Mouse (Mus musculus): ENCODE data around the gene Gm11938.

The Gm11938 gene

DNA sequence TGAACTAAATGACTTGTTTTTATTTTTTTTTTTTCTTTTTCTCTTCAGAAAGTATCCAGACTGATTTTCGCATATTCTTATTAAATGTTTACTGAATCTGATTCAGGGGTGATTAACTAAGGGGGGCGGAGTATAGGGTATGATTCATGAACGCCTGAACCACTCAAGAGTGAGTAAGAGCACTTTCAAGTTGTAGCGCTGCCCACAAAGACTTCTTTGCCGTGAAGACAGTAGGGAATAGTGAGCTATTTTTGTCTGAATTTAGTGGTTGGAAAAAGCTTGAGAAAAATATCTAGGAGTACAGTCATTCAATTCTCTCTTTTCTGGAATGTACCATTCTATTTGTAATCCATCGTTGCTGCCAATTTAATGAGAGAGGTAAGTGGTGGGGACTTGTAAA is 21.5 kb downstream of the Gm11938 start:
- in situ Hi-C loops (cut with MboI; ENCODE audit: low pct_unique_long_range_greater_than_20kb in 1 of 2, low sequenced_read_pairs in 2 of 2, unreplicated experiment in 1 of 2), result no loop called here

DNA sequence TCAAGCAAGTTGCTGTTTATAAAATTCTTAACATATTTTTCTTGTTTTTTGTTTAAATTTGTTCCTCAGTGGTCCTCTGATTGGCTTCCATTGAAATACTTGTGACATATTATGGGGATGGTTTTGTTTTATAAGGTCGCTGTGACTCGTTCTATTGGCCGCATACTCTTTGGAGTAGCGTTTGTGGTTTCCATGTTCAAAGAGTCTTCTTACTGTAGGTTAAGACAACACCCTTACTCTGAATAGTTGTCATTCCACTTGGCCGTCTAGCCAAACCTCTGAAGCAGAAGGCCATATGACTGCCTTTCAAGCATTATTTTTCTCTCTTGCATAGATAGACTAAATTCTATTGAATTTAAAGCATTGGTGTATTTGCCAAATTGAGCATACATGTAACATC is 22.1 kb downstream of the Gm11938 start:
- in situ Hi-C loops (cut with MboI; ENCODE audit: low pct_unique_long_range_greater_than_20kb in 1 of 2, low sequenced_read_pairs in 2 of 2, unreplicated experiment in 1 of 2), result no loop called here

GRCm38 (mm10) chr11:99580636-99581035 is 22.5 kb downstream of the Gm11938 start, which contains the start of gene Krtap1-5:
Gene Krtap1-5, minus strand, starts transcription at chr11:99581016.
- in situ Hi-C loops (cut with MboI; ENCODE audit: low pct_unique_long_range_greater_than_20kb in 1 of 2, low sequenced_read_pairs in 2 of 2, unreplicated experiment in 1 of 2), result no loop called here

DNA sequence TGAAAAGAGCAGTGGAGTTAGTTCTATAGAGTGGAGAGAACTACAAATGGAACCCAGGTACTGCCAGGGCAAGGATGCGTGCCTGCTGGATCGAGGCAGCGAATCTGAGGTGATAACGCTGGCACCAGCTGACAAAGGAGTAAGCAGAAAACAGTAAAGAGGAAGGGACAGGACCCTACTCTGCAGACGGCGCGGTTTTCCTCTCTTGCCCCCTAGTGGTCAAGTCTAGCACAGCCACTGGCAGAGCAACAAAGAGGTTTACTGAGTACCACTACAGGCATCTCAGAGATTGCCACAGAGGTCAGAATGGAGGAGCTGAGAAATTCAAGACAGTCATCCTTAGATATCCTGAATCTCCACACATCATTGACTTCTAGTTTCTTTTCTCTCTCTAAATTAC is 29.0 kb downstream of the Gm11938 start:
- in situ Hi-C loops (cut with MboI; ENCODE audit: low pct_unique_long_range_greater_than_20kb in 1 of 2, low sequenced_read_pairs in 2 of 2, unreplicated experiment in 1 of 2), result no loop called here

- in situ Hi-C loops (cut with MboI; ENCODE audit: low pct_unique_long_range_greater_than_20kb in 1 of 2, low sequenced_read_pairs in 2 of 2, unreplicated experiment in 1 of 2), result no loop called here
Observed at GRCm38 (mm10) chr11:99573164-99573563, 29.9 kb downstream of the Gm11938 start.

- in situ Hi-C loops (cut with MboI; ENCODE audit: low pct_unique_long_range_greater_than_20kb in 1 of 2, low sequenced_read_pairs in 2 of 2, unreplicated experiment in 1 of 2), result no loop called here
Observed at GRCm38 (mm10) chr11:99566530-99566929, 36.6 kb downstream of the Gm11938 start, which contains the start of gene Krtap3-1. Gene Krtap3-1, minus strand, starts transcription at chr11:99566630.

DNA sequence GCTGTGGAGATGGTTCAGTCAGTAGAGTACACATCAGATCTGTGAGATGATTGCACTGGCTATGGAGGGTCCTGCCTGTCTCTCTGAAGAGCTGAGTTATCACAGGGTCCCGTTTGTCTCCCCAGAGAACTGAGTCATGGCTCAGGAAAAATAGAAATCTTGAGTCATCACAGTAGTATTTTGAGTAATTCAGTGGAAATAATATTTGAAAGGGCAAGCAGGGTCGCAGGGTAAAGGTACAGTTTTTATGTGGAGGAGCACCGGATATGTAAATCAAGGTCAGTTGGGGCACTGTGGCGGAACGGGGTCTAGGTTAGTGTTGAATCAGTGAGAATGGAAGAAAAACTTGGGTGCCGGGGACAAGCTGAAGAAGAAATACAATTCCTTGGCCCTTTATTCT is 40.5 kb downstream of the Gm11938 start:
- in situ Hi-C loops (cut with MboI; ENCODE audit: low pct_unique_long_range_greater_than_20kb in 1 of 2, low sequenced_read_pairs in 2 of 2, unreplicated experiment in 1 of 2), result no loop called here

GRCm38 (mm10) chr11:99559366-99559765 is 43.7 kb downstream of the Gm11938 start, which contains the start of gene Gm11939:
Gene Gm11939, minus strand, starts transcription at chr11:99559466.
- in situ Hi-C loops (cut with MboI; ENCODE audit: low pct_unique_long_range_greater_than_20kb in 1 of 2, low sequenced_read_pairs in 2 of 2, unreplicated experiment in 1 of 2), result no loop called here

- in situ Hi-C loops (cut with MboI; ENCODE audit: low pct_unique_long_range_greater_than_20kb in 1 of 2, low sequenced_read_pairs in 2 of 2, unreplicated experiment in 1 of 2), result no loop called here
Observed at GRCm38 (mm10) chr11:99557976-99558745, 44.9 kb downstream of the Gm11938 start.

GRCm38 (mm10) chr11:99556753-99557152 is 46.4 kb downstream of the Gm11938 start, which contains the start of gene Krtap3-2:
Gene Krtap3-2, minus strand, starts transcription at chr11:99556853.
- in situ Hi-C loops (cut with MboI; ENCODE audit: low pct_unique_long_range_greater_than_20kb in 1 of 2, low sequenced_read_pairs in 2 of 2, unreplicated experiment in 1 of 2), result no loop called here

DNA sequence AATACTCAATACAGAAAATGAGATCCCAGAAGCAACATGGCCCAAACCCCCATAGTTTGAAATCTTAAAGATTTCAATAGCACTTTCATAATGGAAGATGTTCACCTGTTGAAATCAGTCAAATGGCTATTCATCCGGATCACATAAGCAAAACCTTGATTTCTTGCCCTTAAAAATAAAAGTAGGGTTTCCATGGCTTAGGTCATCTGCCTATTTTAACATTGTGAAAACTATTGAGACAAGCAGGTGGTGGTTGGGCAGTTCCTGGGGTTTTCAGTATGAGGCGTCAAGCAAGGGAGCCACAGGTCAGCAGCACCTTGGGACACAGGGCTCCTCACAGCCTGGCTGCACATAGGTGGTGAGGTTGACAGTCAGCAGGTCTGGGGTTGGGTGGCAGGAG is 46.9 kb downstream of the Gm11938 start:
- in situ Hi-C loops (cut with MboI; ENCODE audit: low pct_unique_long_range_greater_than_20kb in 1 of 2, low sequenced_read_pairs in 2 of 2, unreplicated experiment in 1 of 2), result no loop called here
